Mouse (Mus musculus) olfactory bulb, adult 2 months (tissue): Measurements from ENCODE around the gene Gpr3.

Experiments
- CTCF ChIP-seq: fragments of 200-500 bp; IDR thresholded peaks from 2 replicates; pipeline ENCODE4 v1.5.1; 2012; ENCODE audit warnings: low read depth, mild to moderate bottlenecking, low read length, moderate library complexity; ENCODE audit not compliant: insufficient read depth
- POLR2A ChIP-seq: fragments of 200-500 bp; IDR thresholded peaks from 2 replicates; pipeline ENCODE4 v1.6.1; 2012; ENCODE audit warnings: mild to moderate bottlenecking, low read depth, low read length, moderate library complexity; ENCODE audit not compliant: insufficient read depth

GRCm38 (mm10) chr4:133189396-133189795 lies 22.9 kb downstream of the Gpr3 start:
- TF ChIP-seq CTCF (no peak), POLR2A (no peak)
